Mouse (Mus musculus) megakaryocyte, adult 5-6 weeks (primary cell): ENCODE data around the gene Tex13b. TPM values are rescaled to one million over a fixed set of nuclear protein-coding genes. Genes with fewer than 3 reads are reported as not detected.
"Not testable (repeated sequence)": the region's sequence is repeated elsewhere in the genome, so short reads cannot be mapped to it uniquely, and the experiment has no call there.

Experiments
- ATAC-seq: 2 replicates; pipeline ENCODE4 v1.8.0; 2016; ENCODE audit warnings: mild to moderate bottlenecking, inconsistent platforms; ENCODE audit not compliant: poor library complexity, severe bottlenecking
- total RNA-seq, 2 experiments: library from RNA; stranded (forward) in 1 of 2; stranded (reverse) in 1 of 2; fragments of 153-499, 151-499 nt in 1 of 2; fragments of 221-1000, 200-1000 nt in 1 of 2; gene quantifications; 2 replicates each; pipeline versions ENCODE4 v1.2.3 to v1.2.4; 2015 to 2017

The Tex13b gene
- total RNA-seq (2015) = not detected in 2 replicates
- not detected in 2 replicates for total RNA-seq (2017)

DNA sequence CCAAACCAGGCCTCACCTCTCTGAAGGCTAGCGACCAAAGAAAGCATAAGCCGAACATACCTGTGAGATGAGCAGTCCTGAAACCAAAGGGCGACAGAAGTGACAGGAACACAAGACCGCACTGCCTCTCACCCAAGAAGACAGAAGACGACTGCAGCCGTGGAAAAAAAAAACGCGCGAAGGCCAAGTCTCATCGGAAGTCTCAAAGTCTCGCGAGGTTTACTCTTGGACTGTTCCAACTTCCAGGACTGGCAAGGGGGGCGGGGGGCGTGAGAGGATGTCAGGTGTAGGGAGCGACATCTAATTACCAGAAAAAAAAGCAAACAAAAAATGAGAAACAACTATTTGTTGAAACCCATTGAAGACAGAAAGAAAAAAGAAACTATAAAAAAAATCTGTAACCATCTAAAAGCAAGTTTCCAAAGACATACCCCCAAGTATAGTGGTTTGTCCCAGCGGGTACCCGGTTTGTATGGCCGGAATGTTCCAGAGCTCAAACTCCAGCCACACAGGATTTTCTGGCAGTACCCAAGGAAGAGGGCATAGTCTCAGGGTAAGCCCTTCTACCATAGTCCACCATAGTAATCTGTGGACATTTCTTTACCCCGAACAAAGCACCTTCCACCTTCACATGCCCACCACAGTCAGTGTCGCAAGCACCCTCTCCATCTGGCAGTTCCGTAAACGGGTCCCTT, at the start of gene Tex13b:
Tex13b (minus strand) TSS at position 122 of the 695 bp plus-strand sequence.
- ATAC-seq = no peak

DNA sequence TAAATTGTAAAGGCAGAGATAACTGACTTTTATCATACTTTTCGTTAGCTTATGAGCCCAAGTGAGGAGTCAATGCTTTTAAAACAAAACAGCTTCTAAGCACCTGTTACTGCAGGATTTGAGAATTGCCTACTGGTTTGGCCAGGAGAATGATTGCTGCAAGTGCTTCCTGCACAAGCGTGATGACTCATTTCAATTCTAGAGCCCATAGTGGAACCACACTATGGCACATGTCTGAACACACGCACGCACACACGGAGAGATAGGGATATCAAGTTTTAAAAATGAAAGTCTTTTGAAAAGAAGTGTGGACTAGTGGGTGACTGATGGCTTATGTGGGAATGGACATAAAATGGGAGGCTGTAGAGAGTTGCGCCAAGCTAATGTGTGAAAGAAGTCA, 49.5 kb upstream of the Tex13b start:
- ATAC-seq = no peak

- ATAC-seq = no peak
These were observed 44.2 kb upstream of the Tex13b start for GRCm38 (mm10) chrX:140857445-140857844.

GRCm38 (mm10) chrX:140857040-140857439, 43.8 kb upstream of the Tex13b start:
- not testable (repeated sequence) for ATAC-seq

- no peak for ATAC-seq
These were observed 41.3 kb upstream of the Tex13b start for GRCm38 (mm10) chrX:140854561-140854960.

DNA sequence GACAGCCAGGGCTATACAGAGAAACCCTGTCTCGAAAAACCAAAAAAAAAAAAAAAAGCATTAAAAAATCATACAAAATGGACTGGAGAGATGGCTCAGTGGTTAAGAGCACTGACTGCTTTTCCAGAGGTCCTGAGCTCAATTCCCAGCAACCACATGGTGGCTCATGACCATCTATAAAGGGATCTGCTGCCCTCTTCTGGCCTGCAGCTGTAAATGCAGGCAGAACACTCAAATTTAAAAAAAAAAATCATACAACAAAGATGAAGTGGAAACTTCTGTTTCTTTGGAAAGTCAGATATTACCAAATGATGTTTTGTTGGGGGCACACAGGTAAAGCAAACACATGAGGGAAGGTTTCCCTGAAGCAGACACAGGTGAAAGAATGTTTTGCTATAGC, 32.2 kb upstream of the Tex13b start:
- not testable (repeated sequence) for ATAC-seq

DNA sequence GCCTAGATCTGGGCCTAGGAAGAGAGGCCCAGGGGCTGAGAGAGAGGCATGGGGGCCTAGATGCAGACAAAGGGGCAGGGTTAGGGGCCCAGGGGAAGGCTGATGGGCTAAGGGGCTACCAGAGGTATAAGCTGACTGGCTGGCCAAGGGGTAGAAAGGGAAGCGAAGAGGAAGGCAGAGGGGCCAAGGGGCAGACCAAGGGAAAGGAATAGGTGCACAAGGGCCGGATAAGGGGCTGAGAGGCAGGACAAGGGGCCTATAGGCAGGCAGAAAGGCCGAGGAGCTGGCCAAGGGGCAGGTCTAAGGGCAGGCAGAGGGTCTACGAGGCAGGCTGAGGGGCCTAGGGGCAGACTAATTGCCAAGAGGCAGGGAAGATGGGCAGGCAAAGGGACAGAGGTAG, 26.7 kb upstream of the Tex13b start:
- ATAC-seq = no peak

GRCm38 (mm10) chrX:140838077-140838476, 24.8 kb upstream of the Tex13b start:
- no peak for ATAC-seq

- ATAC-seq = no peak
These were observed 18.5 kb upstream of the Tex13b start for GRCm38 (mm10) chrX:140831706-140832105.

DNA sequence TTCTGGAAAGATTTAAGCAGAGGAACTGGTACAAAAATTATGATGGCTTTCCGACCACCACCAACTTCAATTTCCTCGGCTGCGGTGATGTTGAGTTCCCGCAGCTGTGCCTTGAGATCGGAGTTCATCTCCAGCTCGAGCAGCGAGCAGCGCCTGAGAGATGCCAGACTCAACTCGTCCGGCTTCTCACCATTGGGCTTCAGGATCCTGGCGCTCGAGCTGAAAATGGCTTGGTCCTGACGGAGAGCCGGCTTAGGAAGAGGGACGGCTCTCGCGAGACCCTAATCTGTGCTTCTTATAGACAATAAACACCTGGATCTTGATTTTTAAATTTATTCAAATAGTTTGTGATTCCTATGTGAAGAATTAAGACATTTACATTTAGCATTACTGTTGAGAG, 9.1 kb upstream of the Tex13b start:
- ATAC-seq = no peak

- ATAC-seq = no peak
These were observed 7.9 kb downstream of the Tex13b start for GRCm38 (mm10) chrX:140805340-140805739.

DNA sequence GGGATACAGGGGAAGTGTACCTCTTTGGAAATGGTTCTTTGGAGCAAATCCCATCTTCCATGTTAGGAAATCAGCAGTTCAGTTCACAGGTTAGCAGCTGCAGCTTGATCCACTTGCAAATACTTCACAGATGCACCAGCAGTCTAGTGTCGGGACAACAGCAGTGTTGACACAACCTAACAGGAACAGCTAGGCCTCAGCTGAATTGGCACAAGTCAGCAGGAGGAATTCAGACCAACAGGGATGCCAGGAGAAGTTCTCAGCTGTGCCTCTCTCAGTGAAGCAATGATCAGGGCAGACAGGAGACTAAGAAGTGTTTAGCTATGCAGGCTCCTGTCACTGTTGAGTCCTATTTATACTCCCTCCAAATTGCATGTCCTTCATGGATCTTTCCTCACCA, 43.4 kb downstream of the Tex13b start:
- no peak for ATAC-seq

Other genes with a start within 250 kb of the Tex13b start
- gene Tsc22d3, start 212.8 kb downstream of the Tex13b start, total RNA-seq (2015) = 72.3 and 79.4 TPM in 2 replicates
- 82.9 and 84.3 TPM in 2 replicates for gene Tsc22d3, start 212.8 kb downstream of the Tex13b start, total RNA-seq (2017)
- gene Mid2, start 148.8 kb downstream of the Tex13b start, total RNA-seq (2015) = not detected in 2 replicates
- gene Mid2, start 148.8 kb downstream of the Tex13b start, total RNA-seq (2017) = 0.07 and 0.12 TPM in 2 replicates
- not detected in 2 replicates for gene Vsig1, start 94.2 kb upstream of the Tex13b start, total RNA-seq (2015)
- not detected in 2 replicates for gene Vsig1, start 94.2 kb upstream of the Tex13b start, total RNA-seq (2017)
- gene Psmd10, start 143.3 kb upstream of the Tex13b start, total RNA-seq (2015) = 25.9 and 28.7 TPM in 2 replicates
- gene Psmd10, start 143.3 kb upstream of the Tex13b start, total RNA-seq (2017) = 37.1 and 47.0 TPM in 2 replicates
- gene Atg4a, start 143.5 kb upstream of the Tex13b start, total RNA-seq (2015) = 14.6 and 18.9 TPM in 2 replicates
- gene Atg4a, start 143.5 kb upstream of the Tex13b start, total RNA-seq (2017) = 26.4 and 29.2 TPM in 2 replicates